14 mouse cellular contexts compared by ENCODE assay signal in genomic region chr9:51422553-51422952, GRCm38 (mm10).
"Had no signal": no experiment of that assay in that cellular context is flagged by ENCODE, and none has a peak within 500 bp of the region (broad histone marks: within the 10 kb centered on the region; RNA-seq: fewer than 3 reads in every experiment).

No protein-coding gene starts in this region.

- H3K4me3 ChIP-seq: intestine, embryonic 15.5 days; layer of hippocampus, adult 2 months; limb, embryonic 12.5 days; liver, embryonic 12.5 days; midbrain, embryonic 12.5 days; neural tube, embryonic 12.5 days had no signal

- H3K9ac ChIP-seq: intestine, embryonic 15.5 days; limb, embryonic 12.5 days; liver, embryonic 12.5 days; lung, embryonic 14.5 days; midbrain, embryonic 12.5 days; neural tube, embryonic 12.5 days had no signal

- H3K9me3 ChIP-seq: intestine, embryonic 15.5 days; limb, embryonic 12.5 days; liver, embryonic 12.5 days; midbrain, embryonic 12.5 days; neural tube, embryonic 12.5 days had no signal

- H3K4me1 ChIP-seq: intestine, embryonic 15.5 days; liver, embryonic 12.5 days; midbrain, embryonic 12.5 days; neural tube, embryonic 12.5 days had no signal

- ATAC-seq: intestine, embryonic 15.5 days; liver, embryonic 12.5 days; midbrain, embryonic 16.5 days had no signal

- H3K27me3 ChIP-seq: intestine, embryonic 15.5 days; limb, embryonic 12.5 days; liver, embryonic 12.5 days; midbrain, embryonic 12.5 days; neural tube, embryonic 12.5 days had no signal

- H3K4me2 ChIP-seq: intestine, embryonic 15.5 days; limb, embryonic 12.5 days; liver, embryonic 12.5 days; lung, embryonic 14.5 days; midbrain, embryonic 12.5 days; neural tube, embryonic 12.5 days had no signal

- H3K27ac ChIP-seq: intestine, embryonic 15.5 days; limb, embryonic 12.5 days; liver, embryonic 12.5 days; macrophage; midbrain, embryonic 12.5 days; neural tube, embryonic 12.5 days had no signal

- H3K36me3 ChIP-seq: intestine, embryonic 15.5 days; limb, embryonic 12.5 days; liver, embryonic 12.5 days; midbrain, embryonic 12.5 days; neural tube, embryonic 12.5 days had no signal

- DNase-seq: kidney, adult 18-20 months; kidney, postnatal 10 days; kidney, postnatal 4 days; lung, embryonic 14.5 days; lung, postnatal 14 days; thymus, postnatal 4 days had no signal
